Mouse (Mus musculus) left cerebral cortex, postnatal 36 days (tissue): Measurements from ENCODE around the gene Cmip. TPM values are rescaled to one million over a fixed set of nuclear protein-coding genes. Genes with fewer than 3 reads are reported as not detected.

Experiments used
- DNase-seq, 2 experiments: peaks; one replicate each; pipeline ENCODE4 v3.0.0; 2021 to 2022; ENCODE audit warnings: low spot score in 2 of 2, mixed read lengths in 1 of 2
- intact Hi-C: fragments of 180-260 bp; cut with DNase I; formaldehyde crosslinking; loops from one replicate; pipeline ENCODE4 v1.15.1; 2025
- total RNA-seq, 2 experiments: library from RNA; stranded (reverse); gene quantifications; 2 replicates each; pipeline ENCODE4 v1.2.3; 2021

Cmip gene
- total RNA-seq, 2 experiments from 2014 or later: 333 to 339 TPM

GRCm38 (mm10) chr8:117337188-117337587 is 80.3 kb downstream of the Cmip start:
- DNase-seq: no peak
- intact Hi-C loops: no loop called here

- intact Hi-C loops: no loop called here
- no peak for DNase-seq
Observed at GRCm38 (mm10) chr8:117338678-117339077, 81.8 kb downstream of the Cmip start.

- intact Hi-C loops: no loop called here
- no peak for DNase-seq
Observed at GRCm38 (mm10) chr8:117339296-117339957, 82.6 kb downstream of the Cmip start.

- intact Hi-C loops: no loop called here
Observed at GRCm38 (mm10) chr8:117339958-117340651, 83.2 kb downstream of the Cmip start.

GRCm38 (mm10) chr8:117340800-117341199 is 83.9 kb downstream of the Cmip start:
- intact Hi-C loops: no loop called here
- DNase-seq: no peak

More at GRCm38 (mm10) chr8:117339958-117340651, 83.2 kb downstream of the Cmip start:
- no peak for DNase-seq

- intact Hi-C loops: no loop called here
- DNase-seq: no peak
Observed at GRCm38 (mm10) chr8:117342735-117343385, 86.0 kb downstream of the Cmip start.

- no peak for DNase-seq
- intact Hi-C loops: no loop called here
Observed at GRCm38 (mm10) chr8:117343484-117343883, 86.6 kb downstream of the Cmip start.

- intact Hi-C loops: no loop called here
- no peak for DNase-seq
Observed at GRCm38 (mm10) chr8:117344899-117345298, 88.0 kb downstream of the Cmip start.

- DNase-seq: no peak
- intact Hi-C loops: no loop called here
Observed at GRCm38 (mm10) chr8:117345376-117345775, 88.5 kb downstream of the Cmip start.

- intact Hi-C loops: no loop called here
- no peak for DNase-seq
Observed at GRCm38 (mm10) chr8:117347556-117347955, 90.7 kb downstream of the Cmip start.

GRCm38 (mm10) chr8:117348718-117349394 is 92.0 kb downstream of the Cmip start:
- DNase-seq: no peak
- intact Hi-C loops: no loop called here

GRCm38 (mm10) chr8:117349541-117349940 is 92.7 kb downstream of the Cmip start:
- no peak for DNase-seq
- intact Hi-C loops: no loop called here

GRCm38 (mm10) chr8:117352098-117352497 is 95.2 kb downstream of the Cmip start:
- intact Hi-C loops: no loop called here
- no peak for DNase-seq

GRCm38 (mm10) chr8:117355111-117355831 is 98.4 kb downstream of the Cmip start:
- intact Hi-C loops: no loop called here
- DNase-seq: no peak

- intact Hi-C loops: no loop called here
- no peak for DNase-seq
Observed at GRCm38 (mm10) chr8:117356109-117356672, 99.3 kb downstream of the Cmip start.

GRCm38 (mm10) chr8:117357491-117358467 is 100.9 kb downstream of the Cmip start:
- DNase-seq: no peak
- intact Hi-C loops: no loop called here

- intact Hi-C loops: no loop called here
- DNase-seq: no peak
Observed at GRCm38 (mm10) chr8:117360172-117360930, 103.5 kb downstream of the Cmip start.
